24 mouse cellular contexts compared by ENCODE assay signal in genomic region chr1:51149890-51150289, GRCm38 (mm10).
DNase-seq lines count a peak whose midpoint lies in the region; ATAC-seq and TF ChIP-seq lines count a peak whose summit lies in the region.
"Had no signal": no experiment of that assay in that cellular context is flagged by ENCODE, and none has a peak within 500 bp of the region (broad histone marks: within the 10 kb centered on the region; RNA-seq: fewer than 3 reads in every experiment).

No protein-coding gene starts in this region.

- peaks cover 6% of the 10 kb centered on the region for H3K36me3 ChIP-seq in heart, adult 2 months (ENCODE audit: control insufficient read depth, insufficient read depth, low read length)
- H3K36me3 ChIP-seq in heart, embryonic 11.5 days (ENCODE audit: control insufficient read depth, insufficient read depth, low read length) = no peaks in the 10 kb centered on the region
- no peaks in the 10 kb centered on the region for H3K36me3 ChIP-seq in heart, embryonic 16.5 days (ENCODE audit: control insufficient read depth, insufficient read depth)
- H3K36me3 ChIP-seq: embryonic facial prominence, embryonic 13.5 days; limb, embryonic 12.5 days; liver, embryonic 15.5 days; midbrain, embryonic 10.5 days; stomach, embryonic 15.5 days had no signal

- ATAC-seq in heart, embryonic 11.5 days (replicated peaks; ENCODE audit: insufficient number of reproducible peaks, low FRiP score, low TSS enrichment) = no peak
- peak; percentile 66; the same call in 1 of the 2 replicates for ATAC-seq in heart, embryonic 16.5 days (replicated peaks; ENCODE audit: extremely low read depth, insufficient read depth, low FRiP score)
- no peak for ATAC-seq in cerebellum, adult (ENCODE audit: insufficient number of reproducible peaks, low FRiP score, low TSS enrichment)
- ATAC-seq: inflammation-experienced regulatory T-cells, adult 6 months; midbrain, embryonic 16.5 days; Patski had no signal

- no peak overlapping the region for H3K9ac ChIP-seq in heart, adult 2 months (ENCODE audit: low read depth, low read length)
- H3K9ac ChIP-seq in heart, embryonic 11.5 days (ENCODE audit: low read depth, low read length) = no peak overlapping the region
- H3K9ac ChIP-seq in heart, embryonic 16.5 days (ENCODE audit: low read length) = no peak overlapping the region
- H3K9ac ChIP-seq: embryonic facial prominence, embryonic 13.5 days; hindbrain, embryonic 14.5 days; limb, embryonic 12.5 days; liver, embryonic 15.5 days; stomach, embryonic 15.5 days had no signal

- H3K79me2 ChIP-seq in heart, adult 2 months (replicated peaks; ENCODE audit: control insufficient read depth, insufficient read depth, low read length) = no peaks in the 10 kb centered on the region

- no peaks in the 10 kb centered on the region for H3K27me3 ChIP-seq in heart, adult 2 months (ENCODE audit: control insufficient read depth, insufficient read depth, low read length)
- no peaks in the 10 kb centered on the region for H3K27me3 ChIP-seq in heart, embryonic 11.5 days (ENCODE audit: control insufficient read depth, insufficient read depth, low read length)
- no peaks in the 10 kb centered on the region for H3K27me3 ChIP-seq in heart, embryonic 16.5 days (ENCODE audit: control insufficient read depth, insufficient read depth, low read length)
- H3K27me3 ChIP-seq: embryonic facial prominence, embryonic 13.5 days; limb, embryonic 12.5 days; liver, embryonic 15.5 days; Patski; stomach, embryonic 15.5 days had no signal

- H3K9me3 ChIP-seq in heart, embryonic 11.5 days (replicated peaks; ENCODE audit: control insufficient read depth, low read length) = no peaks in the 10 kb centered on the region
- H3K9me3 ChIP-seq in heart, embryonic 16.5 days (replicated peaks; ENCODE audit: control insufficient read depth, low read length) = no peaks in the 10 kb centered on the region
- H3K9me3 ChIP-seq: embryonic facial prominence, embryonic 13.5 days; limb, embryonic 12.5 days; liver, embryonic 15.5 days; midbrain, embryonic 10.5 days; stomach, embryonic 15.5 days had no signal

- no peak for TF ChIP-seq EP300 in heart, adult 2 months (IDR thresholded peaks at IDR 0.05; ENCODE audit: insufficient read depth, low read depth, low read length)

- no peak for TF ChIP-seq POLR2A in heart, adult 2 months (IDR thresholded peaks at IDR 0.05; ENCODE audit: insufficient read depth, low read depth, low read length)

- peak overlapping the region; percentile 44 for H3K27ac ChIP-seq in heart, adult 2 months
- H3K27ac ChIP-seq in heart, embryonic 11.5 days (ENCODE audit: low read depth, low read length) = peak overlapping the region; percentile 59; the same call in 1 of the 2 replicates
- peak overlapping the region; percentile 67 for H3K27ac ChIP-seq in heart, embryonic 16.5 days (ENCODE audit: low read length)
- H3K27ac ChIP-seq: embryonic facial prominence, embryonic 13.5 days; hindbrain, embryonic 14.5 days; left cerebral cortex, adult 2 months; limb, embryonic 12.5 days; liver, embryonic 15.5 days; midbrain, embryonic 10.5 days; stomach, embryonic 15.5 days had no signal

- no peak overlapping the region; the same call in 1 of the 2 replicates for H3K4me2 ChIP-seq in heart, embryonic 11.5 days
- no peak overlapping the region for H3K4me2 ChIP-seq in heart, embryonic 16.5 days (ENCODE audit: low read depth, low read length)
- H3K4me2 ChIP-seq: embryonic facial prominence, embryonic 13.5 days; hindbrain, embryonic 14.5 days; limb, embryonic 12.5 days; liver, embryonic 15.5 days; stomach, embryonic 15.5 days had no signal

- TF ChIP-seq CTCF in heart, adult 2 months (IDR thresholded peaks at IDR 0.05) = no peak

- DNase-seq in heart, adult 2 months = peak in 1 of 2 experiments; percentile 15
- no peak for DNase-seq in heart, postnatal 25 days (ENCODE audit: low spot score)
- DNase-seq in heart, adult 8-10 months (ENCODE audit: low spot score) = peak; percentile 57
- no peak for DNase-seq in adrenal gland, adult 2 months
- DNase-seq: cerebellum, adult 11-12 months; cerebellum, adult 9-11 months; gastrocnemius, postnatal 25 days; kidney, adult 11 months; kidney, postnatal 14 days; right cerebral cortex, postnatal 25 days had no signal

- no peak overlapping the region for H3K4me3 ChIP-seq in heart, adult 2 months
- H3K4me3 ChIP-seq in heart, embryonic 11.5 days (ENCODE audit: low read depth, low read length) = no peak overlapping the region
- H3K4me3 ChIP-seq in heart, embryonic 16.5 days (ENCODE audit: low read length) = no peak overlapping the region
- H3K4me3 ChIP-seq: embryonic facial prominence, embryonic 13.5 days; erythroblast, embryonic 14.5 days; left cerebral cortex, adult 2 months; limb, embryonic 12.5 days; liver, embryonic 15.5 days; midbrain, embryonic 10.5 days; stomach, embryonic 15.5 days had no signal

- intact Hi-C loops in heart, adult 2 months (cut with DNase I) = loop anchor here (5.0 kb wide), 2 partner anchors 42 to 142 kb away; no protein-coding TSS in a partner anchor
- intact Hi-C loops in heart, postnatal 25 days (cut with DNase I) = loop anchor here (5.0 kb wide), 2 partner anchors 42 to 142 kb away; no protein-coding TSS in a partner anchor

- 58% methylated on average over 1 of the region's 1 CpGs for WGBS in heart, adult 2 months
- 65% methylated on average over 1 of the region's 1 CpGs for WGBS in heart, embryonic 11.5 days (ENCODE audit: insufficient replicate concordance)
- WGBS in heart, embryonic 16.5 days = 54% methylated on average over 1 of the region's 1 CpGs

- peaks cover 13% of the 10 kb centered on the region for H3K4me1 ChIP-seq in heart, adult 2 months (ENCODE audit: control insufficient read depth, insufficient read depth, low read length)
- H3K4me1 ChIP-seq in heart, embryonic 11.5 days (ENCODE audit: control insufficient read depth, insufficient read depth, low read length) = peaks cover 14% of the 10 kb centered on the region; the same call in 1 of the 2 replicates
- H3K4me1 ChIP-seq in heart, embryonic 16.5 days (ENCODE audit: control insufficient read depth, insufficient read depth, low read length) = peaks cover 21% of the 10 kb centered on the region
- H3K4me1 ChIP-seq: embryonic facial prominence, embryonic 13.5 days; liver, embryonic 15.5 days; stomach, embryonic 15.5 days had no signal
